Mouse (Mus musculus) neural tube, embryonic 11.5 days (tissue): Measurements from ENCODE around the gene Tmem132c. TPM values are rescaled to one million over a fixed set of nuclear protein-coding genes. Genes with fewer than 3 reads are reported as not detected.

Experiments used
- ATAC-seq: fragments of 200-750 bp; cut with Nextera tagmentation; 2 replicates; pipeline ENCODE4 v1.8.0; 2017; ENCODE audit warnings: moderate number of reproducible peaks, mild to moderate bottlenecking, moderate TSS enrichment, moderate library complexity; ENCODE audit not compliant: insufficient read depth, low FRiP score, low TSS enrichment
- DNase-seq: peaks from one replicate; pipeline ENCODE4 v3.0.0-alpha.2; 2015; ENCODE audit warnings: low spot score
- H3K27ac ChIP-seq: fragments of 300-500 bp; sonication (generic); 2 replicates; pipeline ENCODE4 v1.5.1; 2014; ENCODE audit warnings: low read depth, mild to moderate bottlenecking, low read length
- H3K27me3 ChIP-seq: fragments of 300-500 bp; sonication (generic); 2 replicates; pipeline ENCODE4 v1.6.1; 2014; ENCODE audit warnings: mild to moderate bottlenecking, low read length, mixed read lengths; ENCODE audit not compliant: control insufficient read depth, insufficient read depth
- H3K36me3 ChIP-seq: fragments of 300-500 bp; sonication (generic); 2 replicates; pipeline ENCODE4 v1.6.1; 2014; ENCODE audit warnings: mild to moderate bottlenecking, low read length, moderate library complexity, mixed read lengths; ENCODE audit not compliant: control insufficient read depth, insufficient read depth
- H3K4me1 ChIP-seq: fragments of 300-500 bp; sonication (generic); 2 replicates; pipeline ENCODE4 v1.6.1; 2014; ENCODE audit warnings: low read length, mixed read lengths; ENCODE audit not compliant: control insufficient read depth, insufficient read depth
- H3K4me2 ChIP-seq: fragments of 300-500 bp; sonication (generic); 2 replicates; pipeline ENCODE4 v1.6.1; 2014; ENCODE audit warnings: low read depth, mild to moderate bottlenecking, moderate library complexity
- H3K4me3 ChIP-seq: fragments of 300-500 bp; sonication (generic); 2 replicates; pipeline ENCODE4 v1.5.1; 2014; ENCODE audit warnings: low read depth, low read length
- H3K9ac ChIP-seq: fragments of 300-500 bp; sonication (generic); 2 replicates; pipeline ENCODE4 v1.6.1; 2014; ENCODE audit warnings: mild to moderate bottlenecking, low read length
- H3K9me3 ChIP-seq: fragments of 300-500 bp; sonication (generic); 2 replicates; pipeline ENCODE4 v1.6.1; 2016; ENCODE audit warnings: low read length; ENCODE audit not compliant: control insufficient read depth
- WGBS: fragments of 180-500 bp; shearing (Covaris S2); extraction: QIAGEN DNeasy Blood & Tissue Kit; methylation state at CpG from one replicate; pipeline ENCODE4 v1.1.7; 2014; 5-methylcytosine and 5-hydroxymethylcytosine counted together
- polyA plus RNA-seq: library from polyadenylated mRNA; unstranded; fragments of >200 nt; fragmentation: Nextera tagmentation; extraction: Ambion mirVana; gene quantifications from 2 replicates; pipeline ENCODE4 v1.2.1, GENCODE M21; 2014

The Tmem132c gene
- polyA plus RNA-seq, 1 experiment from 2014 or later, result 24.6 TPM

DNA sequence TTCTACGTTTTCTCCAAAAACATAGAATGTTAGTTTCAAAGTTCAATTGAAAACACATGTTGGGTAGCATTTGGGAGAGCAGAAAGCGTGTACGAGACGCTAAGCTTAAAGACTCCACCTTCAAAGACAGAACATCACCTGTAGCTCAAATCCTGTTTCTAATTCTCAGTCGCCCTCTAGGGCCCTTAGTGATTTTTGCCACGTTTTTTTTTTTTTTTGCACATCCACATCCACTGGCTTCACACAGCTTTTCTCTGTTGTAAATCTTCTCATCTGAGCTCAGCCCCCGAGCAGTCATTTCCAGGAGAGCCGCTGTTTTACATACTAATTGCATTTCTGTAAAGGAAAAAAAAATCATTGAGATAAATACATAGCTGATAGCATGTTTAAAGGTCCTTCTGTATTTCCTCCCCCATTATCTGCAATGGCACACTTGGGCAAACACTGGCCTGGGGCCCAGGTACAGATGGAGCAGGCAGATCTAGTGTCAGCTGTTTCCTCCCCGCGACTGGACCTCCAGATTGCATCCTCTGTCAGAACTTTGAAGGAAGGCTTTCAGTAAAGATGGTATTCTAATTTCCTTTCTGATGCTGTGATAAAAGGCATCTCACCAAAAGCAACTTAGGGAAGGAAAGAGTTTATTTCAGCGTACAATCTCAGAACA, 15.5 kb downstream of the Tmem132c start:
- ATAC-seq (no peak), DNase-seq (peak; percentile 1)
- no peak overlapping the region for H3K4me2 ChIP-seq
- no peaks in the 10 kb centered on the region for H3K9me3 ChIP-seq
- H3K9ac ChIP-seq, result no peak overlapping the region
- no peak overlapping the region for H3K27ac ChIP-seq
- 73% methylated on average over 11 of the region's 11 CpGs for WGBS
- no peaks in the 10 kb centered on the region for H3K36me3 ChIP-seq
- H3K27me3 ChIP-seq, result no peaks in the 10 kb centered on the region
- no peaks in the 10 kb centered on the region for H3K4me1 ChIP-seq
- no peak overlapping the region for H3K4me3 ChIP-seq

DNA sequence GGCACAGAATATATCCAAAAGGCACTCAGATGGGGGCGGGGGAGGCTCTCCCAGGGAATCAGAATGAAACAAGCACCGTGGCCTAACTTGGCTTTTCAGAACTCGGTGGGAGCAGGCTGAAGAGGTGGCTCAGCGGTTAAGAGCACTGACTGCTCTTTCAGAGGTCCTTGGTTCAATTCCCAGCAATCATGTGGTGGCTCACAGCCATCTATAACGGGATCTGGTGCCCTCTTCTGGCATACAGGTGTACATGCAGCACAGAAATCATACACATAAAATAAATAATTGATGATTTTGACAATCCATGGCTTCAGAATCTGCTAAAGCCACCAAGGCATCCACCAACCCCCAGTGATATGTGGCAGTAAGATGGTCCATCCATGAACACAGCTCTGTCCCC, 20.5 kb downstream of the Tmem132c start:
- H3K4me3 ChIP-seq, result no peak overlapping the region
- H3K27me3 ChIP-seq, result no peaks in the 10 kb centered on the region
- no peak overlapping the region for H3K4me2 ChIP-seq
- H3K27ac ChIP-seq, result no peak overlapping the region
- DNase-seq, result no peak
- no peak for ATAC-seq
- H3K9ac ChIP-seq, result no peak overlapping the region
- H3K9me3 ChIP-seq, result no peaks in the 10 kb centered on the region
- no peaks in the 10 kb centered on the region for H3K36me3 ChIP-seq
- WGBS, result 89% methylated on average over 5 of the region's 5 CpGs
- no peaks in the 10 kb centered on the region for H3K4me1 ChIP-seq

DNA sequence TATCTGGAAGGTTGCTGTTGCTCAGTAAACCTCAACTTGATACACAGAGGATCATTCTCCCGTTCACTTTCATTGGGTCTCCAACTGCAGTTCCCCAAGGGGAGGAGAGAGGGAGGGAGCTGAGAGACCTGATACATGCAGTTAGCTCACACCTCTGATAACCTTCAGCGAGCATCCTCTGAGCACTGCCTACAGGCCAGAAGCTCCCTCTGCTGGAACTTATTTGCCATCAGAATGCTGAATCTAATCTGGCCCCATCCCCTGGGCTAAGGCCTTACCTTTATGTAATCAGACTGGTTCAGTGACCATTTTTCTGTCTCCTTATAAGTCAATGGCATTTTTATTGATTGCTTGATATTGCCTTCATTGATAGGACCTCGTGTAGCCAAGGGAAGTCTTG, 29.5 kb downstream of the Tmem132c start:
- H3K27ac ChIP-seq, result no peak overlapping the region
- H3K4me1 ChIP-seq, result no peaks in the 10 kb centered on the region
- H3K36me3 ChIP-seq, result no peaks in the 10 kb centered on the region
- no peak overlapping the region for H3K4me3 ChIP-seq
- DNase-seq (no peak), ATAC-seq (no peak)
- H3K9me3 ChIP-seq, result no peaks in the 10 kb centered on the region
- no peaks in the 10 kb centered on the region for H3K27me3 ChIP-seq
- no peak overlapping the region for H3K9ac ChIP-seq
- H3K4me2 ChIP-seq, result no peak overlapping the region
- WGBS, result 65% methylated on average over 3 of the region's 3 CpGs

DNA sequence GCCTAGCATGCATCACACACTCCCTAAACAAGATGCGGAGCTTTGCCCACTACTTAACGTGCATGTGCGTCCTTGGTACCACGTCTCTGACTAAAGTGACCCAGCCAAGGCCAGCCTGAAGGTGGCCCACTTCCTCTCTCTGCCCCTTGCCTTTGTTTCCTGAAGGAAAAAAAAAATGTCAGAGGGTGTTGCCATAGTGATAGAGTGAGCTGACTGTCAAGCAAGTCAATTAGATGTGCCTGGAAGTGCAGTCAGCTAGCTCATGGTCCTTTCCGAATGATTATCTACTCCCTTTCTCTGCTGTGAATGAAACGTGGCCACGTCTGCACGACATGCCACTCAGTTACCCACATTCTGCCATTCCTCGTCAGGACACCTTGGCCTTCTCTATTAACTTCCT, 37.9 kb downstream of the Tmem132c start:
- no peak for ATAC-seq
- Histone ChIP-seq H3K4me2 (no peak overlapping the region), H3K36me3 (no peaks in the 10 kb centered on the region; the same call in 1 of the 2 replicates), H3K27ac (no peak overlapping the region), H3K27me3 (no peaks in the 10 kb centered on the region), H3K9ac (no peak overlapping the region), H3K9me3 (no peaks in the 10 kb centered on the region), H3K4me3 (no peak overlapping the region), H3K4me1 (no peaks in the 10 kb centered on the region)
- peak; percentile 23 for DNase-seq
- 69% methylated on average over 9 of the region's 9 CpGs for WGBS

DNA sequence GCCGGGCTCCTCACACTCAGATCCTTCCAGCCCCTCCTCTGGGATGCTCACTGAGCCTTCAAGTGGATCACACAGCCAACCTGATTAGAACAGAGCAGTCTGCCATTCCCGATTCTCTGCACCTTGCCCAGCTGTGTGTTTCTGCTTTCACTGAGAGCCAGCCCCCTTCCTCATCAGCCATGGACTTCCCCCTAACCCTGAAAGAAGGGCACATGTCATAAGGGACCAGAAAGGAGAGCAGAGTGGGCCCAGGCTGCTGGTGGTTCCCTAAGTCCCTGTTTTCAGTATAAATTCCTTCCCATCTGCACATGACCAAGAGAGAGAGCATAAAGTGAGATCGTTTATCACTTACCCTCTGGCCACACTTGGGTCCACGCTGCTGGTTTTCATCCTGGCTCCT, 39.6 kb downstream of the Tmem132c start:
- WGBS, result 67% methylated on average over 4 of the region's 4 CpGs
- ATAC-seq, result no peak
- no peaks in the 10 kb centered on the region for H3K4me1 ChIP-seq
- no peak overlapping the region for H3K27ac ChIP-seq
- no peak overlapping the region for H3K4me2 ChIP-seq
- H3K9me3 ChIP-seq, result no peaks in the 10 kb centered on the region
- no peaks in the 10 kb centered on the region for H3K27me3 ChIP-seq
- no peak overlapping the region for H3K9ac ChIP-seq
- H3K4me3 ChIP-seq, result no peak overlapping the region
- H3K36me3 ChIP-seq, result no peaks in the 10 kb centered on the region; the same call in 1 of the 2 replicates
- no peak for DNase-seq

DNA sequence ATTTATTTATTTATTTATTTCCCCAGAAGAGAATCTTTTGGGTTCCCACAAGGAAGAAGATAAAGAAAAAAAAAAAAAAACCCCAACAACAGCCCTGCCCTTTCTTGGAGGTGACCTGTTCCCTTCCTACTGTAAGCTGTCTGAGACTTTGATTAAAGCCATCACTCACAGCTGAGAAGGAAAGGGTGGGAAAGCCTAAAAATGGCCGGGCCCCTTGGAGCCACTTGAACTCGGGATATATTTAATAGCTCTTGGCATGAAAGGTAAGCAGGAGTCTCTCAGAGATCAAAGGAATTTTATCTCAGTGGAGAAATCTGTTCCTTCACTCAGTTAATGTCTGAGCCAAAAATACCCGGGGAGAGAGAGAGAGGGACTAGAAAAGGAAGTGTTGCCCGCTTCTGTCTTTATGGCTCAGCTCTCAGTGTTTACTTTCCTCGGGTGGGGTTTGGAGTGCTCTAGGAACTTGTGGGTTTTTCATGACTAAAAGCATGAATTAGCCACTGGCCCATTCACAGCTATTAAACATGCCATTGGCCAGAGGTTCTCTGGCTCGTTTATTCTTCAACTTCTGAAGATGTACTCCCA, 41.0 kb downstream of the Tmem132c start:
- no peak for ATAC-seq
- no peaks in the 10 kb centered on the region for H3K27me3 ChIP-seq

DNA sequence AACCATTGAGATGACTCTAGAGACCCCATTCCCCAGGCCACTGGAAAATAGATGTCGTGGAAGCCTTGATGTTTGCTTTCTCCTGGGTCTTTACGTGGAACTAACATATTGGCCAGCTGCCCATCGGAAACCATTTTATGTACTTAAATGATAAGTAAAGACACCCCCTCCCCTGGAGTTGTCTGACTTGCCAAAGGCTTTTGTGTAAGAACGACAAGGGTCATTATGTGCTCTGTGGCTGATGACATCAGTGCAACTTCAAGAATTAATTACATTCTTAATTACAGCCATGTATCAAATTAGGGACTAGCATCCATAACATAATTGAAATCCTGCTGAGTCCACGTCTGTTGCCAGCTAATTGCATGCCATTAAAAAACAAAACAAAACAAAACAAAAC, 45.3 kb downstream of the Tmem132c start:
- H3K36me3 ChIP-seq, result no peaks in the 10 kb centered on the region; the same call in 1 of the 2 replicates
- no peak overlapping the region for H3K9ac ChIP-seq
- H3K4me1 ChIP-seq, result peaks cover 10% of the 10 kb centered on the region; the same call in 1 of the 2 replicates
- H3K27ac ChIP-seq, result no peak overlapping the region
- 70% methylated on average over 5 of the region's 5 CpGs for WGBS
- no peaks in the 10 kb centered on the region for H3K9me3 ChIP-seq
- ATAC-seq (no peak), DNase-seq (no peak)
- H3K4me3 ChIP-seq, result no peak overlapping the region
- H3K4me2 ChIP-seq, result no peak overlapping the region
- no peaks in the 10 kb centered on the region for H3K27me3 ChIP-seq

More for the DNA sequence above, 41.0 kb downstream of the Tmem132c start:
- Histone ChIP-seq H3K4me3 (no peak overlapping the region), H3K4me2 (no peak overlapping the region), H3K27ac (no peak overlapping the region), H3K36me3 (no peaks in the 10 kb centered on the region; the same call in 1 of the 2 replicates), H3K4me1 (no peaks in the 10 kb centered on the region), H3K9me3 (no peaks in the 10 kb centered on the region), H3K9ac (no peak overlapping the region)
- WGBS, result 67% methylated on average over 6 of the region's 6 CpGs
- no peak for DNase-seq

DNA sequence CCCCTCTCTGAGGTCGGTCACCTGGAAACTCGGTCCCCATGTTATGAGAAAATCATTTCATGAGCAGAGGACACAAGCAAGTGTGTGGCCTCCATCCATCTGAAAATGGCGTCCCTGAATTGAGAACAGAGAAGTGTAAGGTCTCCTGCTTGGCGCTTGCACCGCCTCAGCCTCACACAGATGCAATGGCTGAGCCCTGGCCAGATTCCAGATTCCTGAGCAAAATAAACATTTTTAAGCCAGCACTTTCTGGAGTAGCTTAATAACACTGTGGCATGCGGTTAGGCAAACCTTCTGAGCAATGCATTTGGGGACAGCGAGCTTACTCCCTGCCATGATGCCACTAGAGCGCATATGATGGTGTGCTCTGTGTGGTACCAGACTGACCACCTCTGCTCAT, 48.1 kb downstream of the Tmem132c start:
- DNase-seq (no peak), ATAC-seq (no peak)
- WGBS, result 93% methylated on average over 8 of the region's 8 CpGs
- H3K4me3 ChIP-seq, result no peak overlapping the region
- no peaks in the 10 kb centered on the region for H3K36me3 ChIP-seq
- peaks cover 10% of the 10 kb centered on the region; the same call in 1 of the 2 replicates for H3K4me1 ChIP-seq
- H3K4me2 ChIP-seq, result no peak overlapping the region
- no peak overlapping the region for H3K9ac ChIP-seq
- H3K27me3 ChIP-seq, result no peaks in the 10 kb centered on the region
- no peaks in the 10 kb centered on the region for H3K9me3 ChIP-seq
- no peak overlapping the region for H3K27ac ChIP-seq
